Mouse (Mus musculus): ENCODE measurements around the gene Hcst. TPM values are rescaled to one million over a fixed set of nuclear protein-coding genes. Genes with fewer than 3 reads are reported as not detected.

The Hcst gene
- total and polyA plus RNA-seq, 2 experiments from 2014 or later, result 1.4 TPM; not detected in 1

GRCm38 (mm10) chr7:30394871-30395270 is 24.8 kb downstream of the Hcst start:
- ATAC-seq (ENCODE audit: insufficient read depth, low read depth) (no peak), DNase-seq (ENCODE audit: low spot score) (no peak)
- Histone ChIP-seq H3K9me3 (replicated peaks; ENCODE audit: control insufficient read depth, low read length) (no peaks in the 10 kb centered on the region), H3K4me2 (ENCODE audit: low read depth, low read length) (no peak overlapping the region), H3K36me3 (replicated peaks; ENCODE audit: control insufficient read depth, insufficient read depth, low read length) (no peaks in the 10 kb centered on the region), H3K4me1 (ENCODE audit: control insufficient read depth, insufficient read depth) (no peaks in the 10 kb centered on the region), H3K27ac (ENCODE audit: low read depth) (peak overlapping the region; percentile 82; the same call in 1 of the 2 replicates), H3K27me3 (ENCODE audit: control insufficient read depth, insufficient read depth, low read length) (no peaks in the 10 kb centered on the region), H3K9ac (replicated peaks; ENCODE audit: low read depth, low read length) (no peak overlapping the region), H3K4me3 (ENCODE audit: low read depth, low read length) (no peak overlapping the region)
- 33% methylated on average over 2 of the region's 2 CpGs for WGBS
- TF ChIP-seq CTCF (IDR thresholded peaks at IDR 0.05; ENCODE audit: low read depth), result peak; percentile 16; the same call in 1 of the 2 replicates
- no peak for TF ChIP-seq EP300 (IDR thresholded peaks at IDR 0.05; ENCODE audit: low read depth)

- peak; percentile 56 for DNase-seq (ENCODE audit: low spot score)
- Histone ChIP-seq H3K4me2 (ENCODE audit: low read depth, low read length) (peak overlapping the region; percentile 1; the same call in 1 of the 2 replicates), H3K4me3 (ENCODE audit: low read depth, low read length) (no peak overlapping the region), H3K9me3 (replicated peaks; ENCODE audit: control insufficient read depth, low read length) (no peaks in the 10 kb centered on the region), H3K27me3 (ENCODE audit: control insufficient read depth, insufficient read depth, low read length) (no peaks in the 10 kb centered on the region), H3K36me3 (replicated peaks; ENCODE audit: control insufficient read depth, insufficient read depth, low read length) (no peaks in the 10 kb centered on the region), H3K4me1 (ENCODE audit: control insufficient read depth, insufficient read depth) (no peaks in the 10 kb centered on the region), H3K27ac (ENCODE audit: low read depth) (peak overlapping the region; percentile 82), H3K9ac (replicated peaks; ENCODE audit: low read depth, low read length) (no peak overlapping the region)
- peak; percentile 66 for ATAC-seq (ENCODE audit: insufficient read depth, low read depth)
- TF ChIP-seq CTCF (IDR thresholded peaks at IDR 0.05; ENCODE audit: low read depth) (no peak), EP300 (IDR thresholded peaks at IDR 0.05; ENCODE audit: low read depth) (no peak)
- 40% methylated on average over 11 of the region's 11 CpGs for WGBS
Observed at GRCm38 (mm10) chr7:30394379-30394778, 25.3 kb downstream of the Hcst start.

- Histone ChIP-seq H3K4me1 (ENCODE audit: control insufficient read depth, insufficient read depth) (no peaks in the 10 kb centered on the region), H3K4me3 (ENCODE audit: low read depth, low read length) (no peak overlapping the region), H3K9me3 (replicated peaks; ENCODE audit: control insufficient read depth, low read length) (no peaks in the 10 kb centered on the region), H3K27ac (ENCODE audit: low read depth) (peak overlapping the region; percentile 82), H3K4me2 (ENCODE audit: low read depth, low read length) (peak overlapping the region; percentile 1; the same call in 1 of the 2 replicates), H3K27me3 (ENCODE audit: control insufficient read depth, insufficient read depth, low read length) (no peaks in the 10 kb centered on the region), H3K36me3 (replicated peaks; ENCODE audit: control insufficient read depth, insufficient read depth, low read length) (no peaks in the 10 kb centered on the region), H3K9ac (replicated peaks; ENCODE audit: low read depth, low read length) (no peak overlapping the region)
- no peak for ATAC-seq (ENCODE audit: insufficient read depth, low read depth)
- 84% methylated on average over 4 of the region's 4 CpGs for WGBS
- TF ChIP-seq CTCF (IDR thresholded peaks at IDR 0.05; ENCODE audit: low read depth) (no peak), EP300 (IDR thresholded peaks at IDR 0.05; ENCODE audit: low read depth) (no peak)
- DNase-seq (ENCODE audit: low spot score), result no peak
Observed at GRCm38 (mm10) chr7:30393631-30394030, 26.0 kb downstream of the Hcst start.

GRCm38 (mm10) chr7:30392746-30393520 is 26.7 kb downstream of the Hcst start:
- Histone ChIP-seq H3K4me3 (ENCODE audit: low read depth, low read length) (no peak overlapping the region), H3K9ac (replicated peaks; ENCODE audit: low read depth, low read length) (no peak overlapping the region), H3K4me2 (ENCODE audit: low read depth, low read length) (no peak overlapping the region), H3K27ac (ENCODE audit: low read depth) (peak overlapping the region; percentile 82; the same call in 1 of the 2 replicates), H3K4me1 (ENCODE audit: control insufficient read depth, insufficient read depth) (no peaks in the 10 kb centered on the region), H3K36me3 (replicated peaks; ENCODE audit: control insufficient read depth, insufficient read depth, low read length) (no peaks in the 10 kb centered on the region), H3K9me3 (replicated peaks; ENCODE audit: control insufficient read depth, low read length) (no peaks in the 10 kb centered on the region), H3K27me3 (ENCODE audit: control insufficient read depth, insufficient read depth, low read length) (no peaks in the 10 kb centered on the region)
- TF ChIP-seq CTCF (IDR thresholded peaks at IDR 0.05; ENCODE audit: low read depth), result no peak
- TF ChIP-seq EP300 (IDR thresholded peaks at IDR 0.05; ENCODE audit: low read depth), result no peak
- WGBS, result 57% methylated on average over 4 of the region's 4 CpGs
- DNase-seq (ENCODE audit: low spot score), result no peak
- no peak for ATAC-seq (ENCODE audit: insufficient read depth, low read depth)

- Histone ChIP-seq H3K4me1 (ENCODE audit: control insufficient read depth, insufficient read depth) (no peaks in the 10 kb centered on the region), H3K4me3 (ENCODE audit: low read depth, low read length) (no peak overlapping the region), H3K27ac (ENCODE audit: low read depth) (no peak overlapping the region), H3K4me2 (ENCODE audit: low read depth, low read length) (no peak overlapping the region), H3K9me3 (replicated peaks; ENCODE audit: control insufficient read depth, low read length) (no peaks in the 10 kb centered on the region), H3K36me3 (replicated peaks; ENCODE audit: control insufficient read depth, insufficient read depth, low read length) (no peaks in the 10 kb centered on the region), H3K9ac (replicated peaks; ENCODE audit: low read depth, low read length) (no peak overlapping the region), H3K27me3 (ENCODE audit: control insufficient read depth, insufficient read depth, low read length) (no peaks in the 10 kb centered on the region)
- TF ChIP-seq CTCF (IDR thresholded peaks at IDR 0.05; ENCODE audit: low read depth) (no peak), EP300 (IDR thresholded peaks at IDR 0.05; ENCODE audit: low read depth) (no peak)
- 75% methylated on average over 9 of the region's 9 CpGs for WGBS
- no peak for ATAC-seq (ENCODE audit: insufficient read depth, low read depth)
- DNase-seq (ENCODE audit: low spot score), result no peak
Observed at GRCm38 (mm10) chr7:30384106-30384505, 35.5 kb downstream of the Hcst start.
